Mouse (Mus musculus) 416B (cell line): ENCODE results near the gene Rita1.

ENCODE experiments used
- DNase-seq: peaks from one replicate; pipeline ENCODE4 v3.0.0; 2011; ENCODE audit warnings: low read depth

The Rita1 gene

GRCm38 (mm10) chr5:120570289-120570897 is 42.0 kb downstream of the Rita1 start:
- peak; percentile 55 for DNase-seq

GRCm38 (mm10) chr5:120569791-120570190 is 42.6 kb downstream of the Rita1 start:
- no peak for DNase-seq

- no peak for DNase-seq
Observed at GRCm38 (mm10) chr5:120568964-120569363, 43.4 kb downstream of the Rita1 start.

- DNase-seq, result no peak
Observed at GRCm38 (mm10) chr5:120568336-120568768, 44.0 kb downstream of the Rita1 start.

GRCm38 (mm10) chr5:120567761-120568211 is 44.6 kb downstream of the Rita1 start:
- DNase-seq, result no peak

- DNase-seq, result no peak
Observed at GRCm38 (mm10) chr5:120567253-120567701, 45.1 kb downstream of the Rita1 start.

GRCm38 (mm10) chr5:120566681-120567252 is 45.6 kb downstream of the Rita1 start:
- DNase-seq, result peak; percentile 51

GRCm38 (mm10) chr5:120566101-120566500 is 46.3 kb downstream of the Rita1 start:
- no peak for DNase-seq

GRCm38 (mm10) chr5:120565171-120565905 is 47.1 kb downstream of the Rita1 start:
- no peak for DNase-seq

GRCm38 (mm10) chr5:120563914-120564311 is 48.5 kb downstream of the Rita1 start:
- DNase-seq, result no peak

- DNase-seq, result peak; percentile 87
Observed at GRCm38 (mm10) chr5:120562956-120563913, 49.2 kb downstream of the Rita1 start.

GRCm38 (mm10) chr5:120560616-120561311 is 51.6 kb downstream of the Rita1 start:
- peak; percentile 94 for DNase-seq

GRCm38 (mm10) chr5:120560129-120560615 is 52.2 kb downstream of the Rita1 start:
- peak; percentile 91 for DNase-seq

GRCm38 (mm10) chr5:120558762-120559161 is 53.6 kb downstream of the Rita1 start:
- peak; percentile 93 for DNase-seq

GRCm38 (mm10) chr5:120558041-120558440 is 54.3 kb downstream of the Rita1 start:
- DNase-seq, result no peak

- DNase-seq, result no peak
Observed at GRCm38 (mm10) chr5:120555871-120556270, 56.5 kb downstream of the Rita1 start.

GRCm38 (mm10) chr5:120550673-120551072 is 61.7 kb downstream of the Rita1 start:
- no peak for DNase-seq

- DNase-seq, result no peak
Observed at GRCm38 (mm10) chr5:120550137-120550536, 62.3 kb downstream of the Rita1 start.

GRCm38 (mm10) chr5:120548236-120548850 is 64.0 kb downstream of the Rita1 start:
- DNase-seq, result no peak
